Mouse (Mus musculus) layer of hippocampus, postnatal 25 days (tissue): ENCODE measurements around the gene Trpv2. TPM values are rescaled to one million over a fixed set of nuclear protein-coding genes. Genes with fewer than 3 reads are reported as not detected.

ENCODE experiments used
- DNase-seq, 2 experiments: peaks; one replicate each; pipeline ENCODE4 v3.0.0; 2022; ENCODE audit warnings: mixed read lengths in 2 of 2, low spot score in 1 of 2; ENCODE audit errors: extremely low spot score in 1 of 2
- total RNA-seq, 2 experiments: library from RNA; stranded (reverse); gene quantifications; 2 replicates each; pipeline ENCODE4 v1.2.3; 2021

Gene Trpv2
- 10 to 100 TPM; 14.3 to 16.0 TPM for total RNA-seq

DNA sequence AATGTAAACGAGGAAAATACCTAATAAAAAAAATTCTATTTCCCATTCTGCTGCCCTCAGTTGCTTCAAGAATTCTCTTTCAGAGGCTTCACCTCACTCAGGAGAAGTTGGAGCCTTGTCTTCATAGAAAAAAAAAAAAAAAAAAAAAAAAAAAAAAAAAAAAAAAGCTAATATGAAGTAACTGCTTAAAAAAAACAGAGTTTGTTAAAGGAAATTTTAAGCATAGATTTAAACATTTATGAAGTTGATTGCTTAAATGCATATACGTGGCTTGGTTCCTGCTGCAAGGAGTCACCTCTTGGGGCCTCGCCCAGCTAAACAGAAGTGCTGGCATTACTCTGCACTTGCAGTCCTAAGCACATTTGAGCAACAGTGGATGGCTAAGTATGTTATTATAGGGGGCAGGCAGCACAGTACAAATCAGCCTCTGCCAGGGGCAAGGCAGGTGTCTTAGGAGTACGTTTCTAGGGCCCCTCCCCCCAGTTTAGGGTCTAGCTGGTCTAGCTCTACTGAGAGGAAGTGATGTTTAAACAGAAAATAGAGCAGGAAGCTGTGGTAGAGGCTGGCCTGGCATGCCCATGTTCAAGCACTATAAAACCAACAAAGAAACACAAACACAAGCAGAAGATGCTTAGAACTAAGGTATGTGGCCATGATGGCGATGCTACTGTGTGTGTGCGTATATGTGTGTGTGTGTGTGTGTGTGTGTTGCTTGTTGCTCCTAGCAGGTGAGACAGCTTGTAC is at the start of gene Trpv2:
Trpv2 (plus strand) TSS at position 528 of the 744 bp plus-strand sequence.
- no peak for DNase-seq

DNA sequence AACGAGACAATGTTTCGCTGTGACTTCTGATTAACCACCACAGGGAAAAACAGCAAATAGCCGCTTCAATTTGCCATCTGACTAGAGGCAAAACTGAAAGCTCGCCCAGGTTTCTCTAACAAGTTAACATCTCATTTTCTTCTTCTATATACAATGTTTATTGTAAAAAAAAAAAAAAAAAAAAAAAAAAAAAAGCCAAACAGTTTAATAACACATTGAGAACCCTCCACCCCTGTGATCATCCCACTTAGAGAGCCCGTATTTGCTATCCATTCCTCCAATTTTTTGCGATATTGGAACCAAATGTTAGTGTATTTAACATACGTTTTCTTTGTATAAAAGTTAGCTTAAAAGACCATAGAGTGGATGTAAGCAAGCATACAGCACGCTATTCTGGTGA is 37.2 kb upstream of the Trpv2 start:
- DNase-seq = no peak

DNA sequence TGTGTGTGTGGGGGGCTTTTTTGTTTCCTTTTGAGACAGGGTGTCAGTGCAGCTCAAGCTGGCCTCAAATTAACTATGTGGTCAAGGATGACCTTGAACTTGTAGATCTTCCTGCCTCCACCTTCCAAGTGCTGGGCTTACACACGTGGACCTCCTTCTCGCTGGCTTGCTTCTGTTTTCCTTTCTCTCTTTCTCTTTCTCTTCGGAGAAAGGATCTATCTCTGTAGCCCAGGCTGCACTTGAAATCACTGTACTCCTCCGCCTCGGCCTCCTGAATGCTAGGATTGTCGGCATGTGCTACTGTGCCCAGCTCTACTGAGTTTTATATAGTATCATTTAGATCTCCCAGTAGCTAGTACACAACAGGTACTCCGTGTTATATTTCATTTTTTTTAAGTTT is 36.7 kb upstream of the Trpv2 start:
- no peak for DNase-seq

DNA sequence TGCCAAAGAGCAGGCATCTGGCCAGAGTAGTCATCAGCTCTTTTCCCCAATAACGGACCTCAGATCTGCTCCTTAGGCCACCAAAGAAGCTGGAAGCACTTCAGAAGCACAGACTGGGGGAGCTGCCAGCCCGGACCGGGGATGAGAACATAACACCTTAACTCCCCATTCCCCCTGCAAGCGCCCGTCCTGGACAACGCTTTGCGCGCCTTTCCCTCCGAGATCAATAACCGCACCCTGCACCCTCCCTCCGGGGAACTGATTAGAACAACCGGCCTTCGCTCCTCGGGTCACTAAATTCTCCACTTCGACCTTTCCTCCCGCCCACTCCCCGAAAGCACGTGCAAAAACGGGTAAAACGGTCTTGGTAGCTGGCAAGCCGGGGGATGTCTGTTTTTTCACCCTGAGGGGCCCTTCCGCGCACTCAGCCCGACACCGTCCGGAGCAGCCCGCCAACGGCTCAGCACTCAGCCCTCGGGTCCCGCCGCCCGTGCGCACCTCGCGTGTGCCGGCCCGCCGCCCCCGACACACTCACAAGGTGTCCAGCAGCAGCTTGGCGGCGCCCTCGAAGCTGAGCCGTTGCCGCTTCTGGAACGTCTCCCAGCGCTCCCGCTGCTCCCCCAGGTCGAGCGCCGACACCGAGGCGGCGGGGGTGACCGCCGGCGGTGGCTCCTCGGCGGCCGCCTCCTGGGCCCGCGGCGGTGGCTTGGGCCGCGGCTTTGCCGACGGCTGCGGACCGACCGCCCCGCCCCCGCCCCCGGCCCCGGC is 35.8 kb upstream of the Trpv2 start:
- peak; percentile 39 to 45 for DNase-seq

DNA sequence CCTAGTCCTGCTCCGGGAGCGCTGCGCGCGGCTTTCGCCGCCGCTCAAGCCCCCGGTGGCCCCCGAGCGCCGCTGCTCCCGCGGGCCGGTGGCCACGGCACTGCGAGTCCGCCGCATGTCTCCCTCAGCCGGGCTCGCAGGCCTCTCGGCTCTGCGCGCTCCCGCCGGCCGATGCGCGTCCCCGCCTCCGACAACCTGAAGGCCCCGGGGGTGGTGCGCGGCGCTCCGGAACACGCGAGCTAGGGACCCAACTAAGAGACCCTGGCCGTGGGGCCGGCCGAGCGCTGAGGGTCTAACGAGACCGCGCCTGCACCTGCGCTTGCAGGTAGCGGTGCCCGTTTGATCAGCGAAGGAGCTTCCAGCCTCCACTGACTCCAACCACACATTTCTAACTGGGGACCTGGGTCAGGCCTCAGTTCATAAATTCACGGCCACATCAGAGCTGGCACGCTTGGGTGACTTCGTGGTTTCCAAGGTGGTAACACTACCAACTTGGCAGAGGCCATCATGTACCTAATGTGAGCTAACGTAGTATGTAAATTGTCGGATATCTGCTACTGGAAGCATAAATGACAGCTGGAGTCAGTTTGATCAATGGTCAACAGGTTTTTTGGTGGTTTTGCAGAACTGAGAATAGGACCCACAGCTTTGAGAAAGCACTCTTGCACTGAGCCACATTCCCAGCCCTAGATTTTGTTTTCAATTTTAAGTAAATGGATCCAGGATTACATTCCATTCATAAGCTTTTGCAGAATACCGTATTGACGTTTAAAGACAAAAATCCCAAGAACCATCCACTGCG is 35.0 kb upstream of the Trpv2 start, which contains the start of gene Cenpv:
Cenpv (minus strand) TSS at position 173 of the 802 bp plus-strand sequence.
- peak; percentile 67 to 71 for DNase-seq

DNA sequence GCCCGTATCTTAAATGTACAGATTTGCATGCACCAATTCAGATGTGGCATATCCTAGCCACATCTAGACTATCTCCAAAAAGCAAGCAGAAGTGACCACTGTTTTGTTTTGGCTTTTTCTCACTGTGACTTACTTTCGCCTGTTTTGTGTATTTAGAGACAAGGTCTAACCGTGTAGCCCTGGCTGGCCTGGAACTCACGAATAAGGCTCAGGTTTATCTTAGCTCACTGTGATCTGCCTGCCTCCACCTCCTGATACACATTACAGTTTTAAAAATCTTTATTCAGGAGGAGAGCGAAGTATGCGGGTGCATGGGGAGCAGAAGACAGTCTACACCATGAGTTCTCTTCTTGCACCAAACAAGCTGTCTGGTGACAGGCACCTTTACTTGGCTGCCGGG is 34.1 kb upstream of the Trpv2 start:
- no peak for DNase-seq

DNA sequence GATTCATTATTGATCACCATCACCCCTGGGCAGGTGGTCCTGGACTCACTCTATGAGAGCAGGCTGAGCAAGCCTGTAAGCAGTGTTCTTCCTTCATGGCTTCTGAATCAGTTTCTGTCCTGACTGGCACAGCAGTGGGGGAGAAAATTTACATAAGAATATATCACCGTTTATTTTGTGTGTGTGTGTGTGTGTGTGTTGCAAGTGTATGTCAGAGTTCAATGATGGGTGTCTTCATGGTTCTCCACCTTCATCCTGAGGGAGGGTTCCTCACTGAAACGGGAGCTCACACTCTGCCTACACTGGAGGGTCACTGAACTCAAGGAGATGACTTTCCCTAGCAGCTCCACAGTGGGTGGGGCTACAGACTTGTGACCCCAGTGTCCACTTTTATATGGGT is 33.3 kb upstream of the Trpv2 start:
- DNase-seq = no peak

DNA sequence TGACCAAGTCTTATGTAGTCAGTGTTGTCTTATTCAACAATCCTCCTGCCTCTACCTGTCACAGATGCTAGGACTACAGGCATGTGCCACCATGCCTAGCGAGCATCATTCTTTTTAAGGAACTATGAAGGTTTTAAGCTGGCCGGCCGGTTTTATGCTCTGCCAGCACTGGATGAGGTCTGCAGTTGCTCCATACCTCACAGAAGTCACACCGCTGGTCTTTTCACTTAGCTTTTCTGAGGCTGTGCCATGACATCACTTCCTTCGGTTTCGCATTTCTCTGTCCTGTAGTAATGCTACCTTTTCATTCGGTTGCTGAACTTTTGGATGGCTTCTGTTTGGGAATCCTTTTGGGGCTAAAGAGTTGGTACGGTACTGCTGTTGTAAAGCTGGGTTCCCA is 32.7 kb upstream of the Trpv2 start:
- DNase-seq = no peak

DNA sequence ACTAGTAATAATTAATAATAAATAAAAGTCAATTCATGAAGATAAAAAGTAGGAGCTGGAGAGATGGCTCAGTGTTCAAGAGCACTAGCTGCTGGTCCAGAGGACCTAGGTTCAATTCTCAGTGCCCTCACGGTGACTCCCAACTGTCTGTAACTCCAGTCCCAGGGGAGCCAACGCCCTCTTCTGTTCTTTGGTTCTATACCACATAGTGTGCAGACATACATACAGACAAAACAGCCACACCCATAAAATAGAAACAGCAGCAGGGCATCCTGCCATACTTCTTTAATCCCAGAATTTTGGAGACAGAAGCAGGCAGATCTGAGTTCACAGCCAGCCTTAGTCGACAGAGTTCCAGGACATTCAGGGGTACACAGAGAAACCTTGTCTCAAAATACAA is 30.3 kb upstream of the Trpv2 start:
- no peak for DNase-seq

DNA sequence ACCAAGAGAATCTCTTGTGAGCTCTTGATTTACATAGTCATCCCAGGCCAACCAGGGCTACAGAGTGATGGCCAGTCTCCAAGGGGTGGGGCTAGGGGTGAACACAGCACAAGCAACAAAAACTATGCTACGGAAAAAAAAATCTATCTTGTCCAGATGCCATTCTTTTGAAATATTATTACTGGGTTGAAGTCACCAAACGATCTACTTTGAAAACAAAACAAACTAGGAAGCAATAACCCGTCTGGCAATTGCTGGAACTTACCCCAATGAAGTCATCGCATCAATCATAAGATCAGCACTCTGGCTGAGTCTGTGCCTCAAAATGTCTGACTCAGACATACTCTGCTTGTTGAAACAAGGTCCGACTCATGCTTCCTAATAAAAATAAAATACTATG is 24.5 kb upstream of the Trpv2 start:
- DNase-seq = peak in 1 of 2 experiments; percentile 29

DNA sequence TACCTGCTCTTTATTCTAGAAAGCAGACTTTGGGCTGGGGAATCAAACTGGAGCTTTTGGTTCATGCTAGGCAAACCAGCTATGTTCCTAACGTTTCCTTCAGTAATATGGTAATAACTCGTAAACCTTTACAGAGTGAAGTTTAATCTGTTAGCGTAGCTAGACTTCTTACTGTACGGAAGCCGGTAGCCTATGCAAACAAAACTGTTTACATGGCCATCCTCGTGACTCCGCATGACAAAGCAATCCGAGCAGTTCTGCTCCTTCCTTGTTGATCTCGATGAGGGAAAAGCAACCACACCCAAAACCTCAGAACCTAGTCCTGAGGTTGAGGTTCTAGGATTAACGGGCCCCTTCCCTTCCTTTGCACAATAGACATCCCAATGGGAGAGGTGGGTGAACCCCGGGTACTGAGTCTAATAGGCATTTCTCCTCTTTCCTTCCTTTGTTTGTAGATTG is 24.0 kb upstream of the Trpv2 start:
- peak; percentile 25 to 40 for DNase-seq

DNA sequence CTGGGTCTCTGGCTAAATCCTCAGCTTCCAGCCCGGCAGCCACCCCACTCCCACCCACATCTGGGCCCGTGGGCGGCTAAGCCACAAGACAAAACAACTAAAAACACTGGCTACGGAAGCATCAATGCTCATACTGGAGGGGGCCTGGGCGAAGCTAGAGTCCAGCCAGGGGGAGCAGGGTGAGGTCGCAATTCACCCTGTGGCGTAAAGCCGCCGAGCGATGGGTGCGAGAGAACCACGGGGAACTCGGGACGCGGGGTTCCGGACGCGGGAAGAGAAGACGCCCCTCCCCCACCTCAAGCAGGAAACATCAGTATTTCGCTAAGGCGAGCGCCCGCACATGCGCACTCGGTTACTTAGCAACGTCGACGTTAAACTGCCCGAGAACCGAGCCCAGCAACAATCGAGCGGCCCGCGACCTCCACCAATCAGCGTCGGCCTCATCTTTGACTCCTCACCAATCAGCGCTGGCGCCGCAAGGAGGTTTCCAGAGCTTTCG is 23.5 kb upstream of the Trpv2 start, which contains the start of gene Ubb:
Ubb (plus strand) TSS at position 445 of the 499 bp plus-strand sequence.
- DNase-seq = peak; percentile 98 to 99

DNA sequence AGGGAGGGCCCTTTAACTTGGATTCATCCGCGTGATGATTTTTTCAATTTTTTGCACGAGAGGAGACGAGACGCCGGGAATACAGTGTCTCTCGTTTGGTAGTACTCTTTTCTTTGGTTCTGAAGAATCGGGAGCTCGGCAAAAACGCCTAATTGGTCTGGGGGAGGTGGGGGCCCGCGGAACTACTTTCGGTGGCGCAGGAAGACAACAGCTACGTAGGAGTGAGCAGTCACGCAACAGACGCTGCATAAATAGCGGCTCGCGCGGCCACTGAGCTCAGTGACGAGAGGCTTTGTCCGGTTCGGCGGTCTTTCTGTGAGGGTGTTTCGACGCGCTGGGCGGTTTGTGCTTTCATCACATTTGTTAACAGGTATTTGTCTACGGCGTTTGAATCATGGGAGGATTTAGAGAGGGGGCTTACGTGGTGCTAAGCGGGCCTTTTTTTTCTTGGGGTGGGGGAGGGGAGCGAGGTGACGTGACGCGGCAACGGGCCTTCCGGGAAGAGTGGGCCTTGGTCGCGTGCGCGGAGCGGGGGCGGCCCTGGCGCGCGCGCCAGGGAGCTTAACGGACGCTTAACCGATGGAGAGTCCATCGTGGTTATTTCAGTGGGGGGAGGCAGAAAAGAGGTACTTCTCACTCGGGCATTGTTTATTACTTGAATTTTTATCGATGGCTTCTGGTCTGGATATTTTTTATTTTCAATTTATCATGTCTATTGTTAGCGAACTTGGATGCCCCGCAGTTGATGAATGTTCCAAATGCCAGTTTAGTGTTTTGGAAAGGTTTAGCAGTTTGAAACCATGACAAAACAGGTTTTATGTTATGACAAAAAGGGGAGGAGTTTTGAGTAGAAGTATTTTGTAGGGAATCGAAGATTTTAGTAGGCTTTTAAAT is 22.8 kb upstream of the Trpv2 start:
- DNase-seq = peak; percentile 92

DNA sequence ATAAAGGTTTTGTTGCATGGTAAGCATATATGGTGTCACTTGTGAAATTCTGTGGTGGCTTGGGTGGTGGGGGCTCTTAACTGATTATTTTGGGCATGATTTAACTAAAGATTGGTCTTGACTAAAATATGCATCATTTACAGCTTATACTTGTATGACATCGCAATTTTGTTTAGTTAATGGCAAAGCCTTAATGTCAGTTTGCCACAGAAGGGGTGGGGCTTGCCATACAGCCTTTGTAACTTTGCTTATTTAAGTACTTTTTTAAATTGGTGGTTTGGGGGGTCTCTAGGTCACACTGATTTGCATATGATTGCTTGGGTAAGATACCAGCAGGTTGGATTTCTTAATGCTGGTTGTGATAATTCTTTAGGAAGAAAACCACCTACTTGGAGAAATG is 21.1 kb upstream of the Trpv2 start:
- DNase-seq = no peak

DNA sequence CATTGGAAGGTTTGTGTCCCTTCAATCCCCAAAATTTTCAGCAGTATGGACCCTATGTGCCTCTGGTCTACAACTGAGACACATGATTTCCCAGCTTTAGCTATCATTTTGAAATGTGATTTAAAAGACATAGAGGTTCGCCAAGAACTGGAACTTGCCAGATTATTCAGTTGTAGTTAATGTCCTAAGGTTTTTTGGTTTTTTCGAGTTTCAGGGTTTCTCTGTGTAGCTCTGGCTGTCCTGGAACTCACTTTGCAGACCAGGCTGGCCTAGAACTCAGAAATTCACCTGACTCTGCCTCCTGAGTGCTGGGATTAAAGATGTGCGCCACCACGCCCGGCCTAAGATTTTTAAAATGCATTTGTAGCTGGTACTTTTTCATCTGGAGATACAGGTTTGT is 20.7 kb upstream of the Trpv2 start:
- DNase-seq = no peak

DNA sequence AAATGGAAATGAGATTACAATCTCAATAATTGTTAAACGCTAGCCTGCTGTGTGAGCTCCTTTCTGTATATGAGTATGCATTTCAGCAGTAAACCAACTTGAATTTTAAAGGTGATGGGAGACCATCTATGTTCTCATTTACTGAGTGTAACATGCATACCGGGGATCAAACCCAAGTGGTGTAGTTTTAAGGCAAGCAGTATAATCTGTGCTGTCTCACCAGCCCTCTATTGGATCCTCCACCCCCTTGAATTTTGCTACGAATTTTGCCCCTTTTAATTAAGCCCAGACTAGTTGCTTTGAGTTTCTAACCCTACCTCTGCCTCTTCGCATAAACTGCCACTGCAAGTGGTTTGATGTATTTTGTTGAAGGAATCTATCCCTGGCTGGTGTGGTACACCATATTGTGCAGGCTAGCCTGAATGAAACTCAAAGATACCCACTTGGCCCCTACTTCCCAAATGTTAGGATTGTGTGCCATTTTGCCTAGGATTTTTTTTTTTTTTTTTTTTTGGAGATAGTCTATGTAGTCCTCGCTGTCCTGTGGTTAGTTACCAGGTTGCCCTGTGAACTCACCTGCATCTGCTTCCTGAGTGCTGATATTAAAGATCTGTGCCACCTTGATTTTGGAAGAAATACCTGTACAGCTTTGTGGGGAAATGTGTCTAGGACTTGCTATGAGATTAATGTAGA is 20.0 kb upstream of the Trpv2 start:
- DNase-seq = no peak

DNA sequence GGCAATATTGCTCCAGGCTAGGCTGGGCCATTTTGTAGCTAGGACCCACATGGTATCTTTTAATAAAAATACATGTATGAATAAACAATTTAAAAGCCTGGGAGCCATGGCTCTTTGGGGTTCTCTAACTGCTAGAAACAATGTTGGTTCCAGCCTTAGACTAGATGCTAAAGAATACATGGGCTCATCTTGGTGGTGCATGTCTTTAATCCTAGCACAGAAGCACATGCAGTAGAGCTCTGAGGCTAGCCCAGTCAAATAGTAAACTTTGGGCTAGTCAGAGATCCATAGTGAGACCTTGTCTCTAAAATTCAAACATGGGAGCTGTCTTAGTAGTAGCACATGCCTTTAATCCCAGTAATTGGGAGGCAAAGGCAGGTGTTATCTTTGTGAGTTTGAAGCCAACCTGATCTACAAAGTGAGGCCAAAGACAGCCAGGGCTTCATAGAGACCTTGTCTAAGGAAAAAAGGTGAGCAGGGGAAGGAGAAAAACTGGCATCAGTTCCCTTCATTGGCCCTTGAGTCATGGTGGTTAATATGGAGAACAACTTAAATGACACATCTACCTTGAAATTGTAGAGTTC is 19.3 kb upstream of the Trpv2 start:
- no peak for DNase-seq

DNA sequence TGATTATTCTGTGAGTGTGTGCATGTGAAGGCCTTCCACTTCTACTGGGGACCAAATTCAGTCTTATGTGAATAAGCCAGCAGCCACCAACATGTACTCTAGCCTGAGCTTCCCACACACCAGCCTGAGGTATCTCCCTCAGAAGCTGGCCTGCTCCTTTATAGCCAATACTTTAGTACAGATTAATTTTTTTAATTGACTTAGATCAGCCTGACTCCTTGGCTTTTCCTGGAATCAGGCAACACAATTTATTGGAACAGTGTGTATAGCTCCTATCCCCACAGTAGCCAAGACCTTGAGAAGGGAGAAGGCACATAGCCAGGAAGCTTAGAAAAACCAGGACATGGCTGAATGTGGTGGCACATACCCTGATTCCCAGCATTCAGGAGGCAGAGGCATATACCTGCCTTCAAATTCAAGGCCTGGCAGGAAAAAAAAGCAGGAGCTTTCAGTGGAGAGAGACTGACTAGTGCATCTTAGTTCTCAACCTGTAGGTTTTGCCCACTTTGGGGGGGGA is 18.3 kb upstream of the Trpv2 start:
- no peak for DNase-seq
